Mouse (Mus musculus) cerebellum, adult 9-11 months (tissue): Measurements from ENCODE around the gene Serpinb7.

Experiments used
- DNase-seq: peaks from one replicate; pipeline ENCODE4 v3.0.0; 2022

The Serpinb7 gene

DNA sequence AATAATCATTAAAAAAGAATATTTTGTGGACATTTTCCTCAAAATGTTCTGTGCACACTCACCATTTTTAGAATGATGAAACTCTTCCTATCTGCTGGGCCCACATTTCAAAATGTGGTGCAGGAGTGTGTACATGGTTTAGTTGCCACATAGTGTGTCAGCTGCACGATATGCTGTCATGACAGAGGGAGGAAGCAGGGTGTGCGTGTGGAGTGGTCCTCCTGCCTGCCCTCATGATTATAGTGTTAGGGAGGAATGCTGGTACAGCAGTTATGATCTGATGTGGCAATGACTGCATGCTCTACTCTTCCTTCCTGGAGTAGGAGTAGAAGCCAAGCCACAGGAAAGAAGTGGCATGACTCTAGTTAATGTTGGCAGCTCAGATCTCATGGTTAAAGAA, 97.3 kb downstream of the Serpinb7 start:
- no peak for DNase-seq

- DNase-seq, result no peak
Measured at GRCm38 (mm10) chr1:107502025-107502424, 102.6 kb downstream of the Serpinb7 start.
